Comparison of ENCODE assay signal across 10 mouse cellular contexts in genomic region chr14:73280996-73281395, GRCm38 (mm10). TPM values are rescaled to one million over a fixed set of nuclear protein-coding genes. Genes with fewer than 3 reads are reported as not detected.
DNase-seq lines count a peak whose midpoint lies in the region; ATAC-seq and TF ChIP-seq lines count a peak whose summit lies in the region.
"Had no signal": no experiment of that assay in that cellular context is flagged by ENCODE, and none has a peak within 500 bp of the region (broad histone marks: within the 10 kb centered on the region; RNA-seq: fewer than 3 reads in every experiment).

No protein-coding gene starts in this region.

- H3K27ac ChIP-seq in heart, postnatal 0 days (ENCODE audit: low read depth): no peak overlapping the region
- no peak overlapping the region for H3K27ac ChIP-seq in liver, postnatal 0 days (ENCODE audit: low read depth)
- H3K27ac ChIP-seq in liver, embryonic 12.5 days: no peak overlapping the region
- no peak overlapping the region for H3K27ac ChIP-seq in hindbrain, postnatal 0 days
- H3K27ac ChIP-seq: hindbrain, embryonic 15.5 days; limb, embryonic 15.5 days had no signal

- H3K4me2 ChIP-seq in heart, postnatal 0 days (ENCODE audit: low read depth, low read length): no peak overlapping the region
- no peak overlapping the region for H3K4me2 ChIP-seq in liver, postnatal 0 days (ENCODE audit: low read depth, low read length)
- H3K4me2 ChIP-seq in liver, embryonic 12.5 days: no peak overlapping the region
- H3K4me2 ChIP-seq in hindbrain, postnatal 0 days (ENCODE audit: low read depth, low read length): no peak overlapping the region
- H3K4me2 ChIP-seq: hindbrain, embryonic 15.5 days; limb, embryonic 15.5 days had no signal

- DNase-seq in heart, postnatal 0 days (ENCODE audit: low spot score): no peak
- DNase-seq in heart, postnatal 36 days: no peak
- DNase-seq in liver, postnatal 0 days: no peak
- DNase-seq in Patski (ENCODE audit: low read depth, low spot score): no peak
- DNase-seq in hindbrain, postnatal 0 days (ENCODE audit: low spot score): peak; percentile 60
- DNase-seq in right cerebral cortex, postnatal 4 days: no peak
- DNase-seq: gastrocnemius, postnatal 10 days had no signal

- no peaks in the 10 kb centered on the region for H3K9me3 ChIP-seq in heart, postnatal 0 days (replicated peaks; ENCODE audit: control insufficient read depth, low read length)
- no peaks in the 10 kb centered on the region for H3K9me3 ChIP-seq in liver, postnatal 0 days (ENCODE audit: low read length)
- no peaks in the 10 kb centered on the region for H3K9me3 ChIP-seq in liver, embryonic 12.5 days (replicated peaks)
- H3K9me3 ChIP-seq in hindbrain, postnatal 0 days (ENCODE audit: low read length): no peaks in the 10 kb centered on the region
- H3K9me3 ChIP-seq: hindbrain, embryonic 15.5 days; limb, embryonic 15.5 days had no signal

- WGBS in heart, postnatal 0 days: 7% methylated on average over 1 of the region's 1 CpGs
- WGBS in liver, postnatal 0 days (ENCODE audit: insufficient replicate concordance): 42% methylated on average over 1 of the region's 1 CpGs
- 36% methylated on average over 1 of the region's 1 CpGs for WGBS in liver, embryonic 12.5 days (ENCODE audit: insufficient replicate concordance)
- WGBS in hindbrain, postnatal 0 days: 5% methylated on average over 1 of the region's 1 CpGs

- H3K4me1 ChIP-seq in heart, postnatal 0 days (ENCODE audit: control insufficient read depth, insufficient read depth): no peaks in the 10 kb centered on the region
- H3K4me1 ChIP-seq in liver, postnatal 0 days (ENCODE audit: insufficient read depth): no peaks in the 10 kb centered on the region
- no peaks in the 10 kb centered on the region for H3K4me1 ChIP-seq in liver, embryonic 12.5 days
- H3K4me1 ChIP-seq in hindbrain, postnatal 0 days (ENCODE audit: insufficient read depth, low read length): no peaks in the 10 kb centered on the region
- H3K4me1 ChIP-seq: hindbrain, embryonic 15.5 days; limb, embryonic 15.5 days had no signal

- CTCF ChIA-PET in Patski (lab: Charles Lee): interaction anchor here (2.3 kb wide), 1 partner anchor 174 kb away, joined by 12 read pairs; no protein-coding TSS in a partner anchor

- in situ Hi-C loops in Patski (cut with MboI; ENCODE audit: low pct_unique_long_range_greater_than_20kb): loop anchor here (25.0 kb wide), 1 partner anchor 719 kb away; no protein-coding TSS in a partner anchor

- intact Hi-C loops in heart, postnatal 36 days (cut with DNase I): loop anchor here (1.0 kb wide), 1 partner anchor 175 kb away; no protein-coding TSS in a partner anchor

- no peak overlapping the region for H3K4me3 ChIP-seq in heart, postnatal 0 days (ENCODE audit: low read depth, low read length)
- H3K4me3 ChIP-seq in liver, postnatal 0 days (ENCODE audit: low read depth, low read length): no peak overlapping the region
- H3K4me3 ChIP-seq in liver, embryonic 12.5 days: no peak overlapping the region
- H3K4me3 ChIP-seq in hindbrain, postnatal 0 days (ENCODE audit: low read length): no peak overlapping the region
- H3K4me3 ChIP-seq: hindbrain, embryonic 15.5 days; limb, embryonic 15.5 days had no signal

- no peak for TF ChIP-seq EP300 in heart, postnatal 0 days (IDR thresholded peaks at IDR 0.05; ENCODE audit: low read depth)
- TF ChIP-seq EP300 in liver, postnatal 0 days (IDR thresholded peaks at IDR 0.05; ENCODE audit: low read depth): no peak

- peak; percentile 51 for TF ChIP-seq CTCF in heart, postnatal 0 days (IDR thresholded peaks at IDR 0.05; ENCODE audit: low read depth)
- peak; percentile 60 for TF ChIP-seq CTCF in liver, postnatal 0 days (IDR thresholded peaks at IDR 0.05; ENCODE audit: low read depth)
- TF ChIP-seq CTCF in Patski (IDR thresholded peaks at IDR 0.05): peak; percentile 77
- TF ChIP-seq CTCF in hindbrain, postnatal 0 days (IDR thresholded peaks at IDR 0.05; ENCODE audit: low read depth): peak; percentile 66

- ATAC-seq in heart, postnatal 0 days (ENCODE audit: insufficient read depth, low read depth): no peak
- no peak for ATAC-seq in liver, postnatal 0 days
- ATAC-seq in liver, embryonic 12.5 days: no peak
- no peak for ATAC-seq in Patski
- 0 out of 2 replicates have a peak, but pooled peaks have one; percentile 40 for ATAC-seq in hindbrain, postnatal 0 days

- H3K9ac ChIP-seq in heart, postnatal 0 days (replicated peaks; ENCODE audit: low read depth, low read length): no peak overlapping the region
- no peak overlapping the region for H3K9ac ChIP-seq in liver, postnatal 0 days (replicated peaks)
- no peak overlapping the region for H3K9ac ChIP-seq in liver, embryonic 12.5 days
- no peak overlapping the region for H3K9ac ChIP-seq in hindbrain, postnatal 0 days (replicated peaks; ENCODE audit: low read length)
- H3K9ac ChIP-seq: hindbrain, embryonic 15.5 days; limb, embryonic 15.5 days had no signal

- H3K27me3 ChIP-seq in heart, postnatal 0 days (ENCODE audit: control insufficient read depth, insufficient read depth, low read length): no peaks in the 10 kb centered on the region
- no peaks in the 10 kb centered on the region for H3K27me3 ChIP-seq in liver, postnatal 0 days (ENCODE audit: insufficient read depth, low read length)
- H3K27me3 ChIP-seq in liver, embryonic 12.5 days (replicated peaks): no peaks in the 10 kb centered on the region
- no peaks in the 10 kb centered on the region for H3K27me3 ChIP-seq in Patski
- no peaks in the 10 kb centered on the region for H3K27me3 ChIP-seq in hindbrain, postnatal 0 days (ENCODE audit: insufficient read depth, low read length)
- H3K27me3 ChIP-seq: hindbrain, embryonic 15.5 days; limb, embryonic 15.5 days had no signal

- POLR2A ChIA-PET in Patski (lab: Charles Lee): no interaction called here

- H3K36me3 ChIP-seq in heart, postnatal 0 days (replicated peaks; ENCODE audit: control insufficient read depth, insufficient read depth, low read length): peaks cover 7% of the 10 kb centered on the region; the same call in 1 of the 2 replicates
- peaks cover 33% of the 10 kb centered on the region for H3K36me3 ChIP-seq in liver, postnatal 0 days (replicated peaks; ENCODE audit: insufficient read depth, low read length)
- H3K36me3 ChIP-seq in liver, embryonic 12.5 days: peaks cover 56% of the 10 kb centered on the region
- 0 out of 2 replicates have a peak, but pooled peaks cover 10% of the 10 kb centered on the region for H3K36me3 ChIP-seq in hindbrain, postnatal 0 days (ENCODE audit: insufficient read depth, low read length)
- H3K36me3 ChIP-seq: hindbrain, embryonic 15.5 days; limb, embryonic 15.5 days had no signal

RNA-seq across cellular contexts. Expression of gene Lpar6, which starts 43.3 kb away (rescaled TPM):
- 6.6 and 7.0 TPM in 2 replicates for total RNA-seq in heart, postnatal 0 days (2014; rRNA removed; ENCODE audit: low replicate concordance)
- 7.2 and 7.8 TPM in 2 replicates for polyA plus RNA-seq in heart, postnatal 0 days (2015; fragmentation: Nextera tagmentation; extraction: Ambion mirVana)
- 1 to 10 TPM; 2.4 to 4.6 TPM for total RNA-seq in heart, postnatal 36 days (2021)
- 12.2 and 12.9 TPM in 2 replicates for polyA plus RNA-seq in liver, postnatal 0 days (2015; fragmentation: Nextera tagmentation; extraction: Ambion mirVana)
- polyA plus RNA-seq in liver, embryonic 12.5 days (2016; fragmentation: Nextera tagmentation; extraction: Ambion mirVana): 5.5 TPM in 2 replicates
- 8.8 TPM for polyA plus RNA-seq in Patski (2021)
- 2.9 and 3.6 TPM in 2 replicates for total RNA-seq in hindbrain, postnatal 0 days (2014; rRNA removed)
- 2.6 and 2.7 TPM in 2 replicates for polyA plus RNA-seq in hindbrain, postnatal 0 days (2015; fragmentation: Nextera tagmentation; extraction: Ambion mirVana)

RNA-seq across cellular contexts. Expression of gene Rb1, which starts 44.6 kb away (rescaled TPM):
- total RNA-seq in heart, postnatal 0 days (2014; rRNA removed; ENCODE audit: low replicate concordance): 7.7 and 12.3 TPM in 2 replicates
- polyA plus RNA-seq in heart, postnatal 0 days (2015; fragmentation: Nextera tagmentation; extraction: Ambion mirVana): 9.1 and 10.5 TPM in 2 replicates
- total RNA-seq in heart, postnatal 36 days (2021): 10 to 100 TPM; 20.9 to 22.2 TPM
- polyA plus RNA-seq in liver, postnatal 0 days (2015; fragmentation: Nextera tagmentation; extraction: Ambion mirVana): 15.5 and 23.6 TPM in 2 replicates
- polyA plus RNA-seq in liver, embryonic 12.5 days (2016; fragmentation: Nextera tagmentation; extraction: Ambion mirVana): 30.1 and 33.3 TPM in 2 replicates
- 30.0 TPM for polyA plus RNA-seq in Patski (2021)
- 23.9 and 31.8 TPM in 2 replicates for total RNA-seq in hindbrain, postnatal 0 days (2014; rRNA removed)
- polyA plus RNA-seq in hindbrain, postnatal 0 days (2015; fragmentation: Nextera tagmentation; extraction: Ambion mirVana): 18.1 and 19.6 TPM in 2 replicates
